Mouse (Mus musculus) G1E (cell line): ENCODE measurements around the gene Synj1. TPM values are rescaled to one million over a fixed set of nuclear protein-coding genes. Genes with fewer than 3 reads are reported as not detected.

Experiments
- ATAC-seq: 2 replicates; pipeline ENCODE4 v1.8.0; 2016; ENCODE audit warnings: mild to moderate bottlenecking; ENCODE audit not compliant: insufficient number of reproducible peaks, poor library complexity, low FRiP score, severe bottlenecking; ENCODE audit errors: extremely low read depth
- DNase-seq: peaks from one replicate; pipeline ENCODE4 v3.0.0; 2012; ENCODE audit warnings: low spot score
- H3K27me3 ChIP-seq: 2 replicates; pipeline ENCODE4 v1.6.1; 2012; ENCODE audit warnings: mild to moderate bottlenecking, low read length, inconsistent platforms; ENCODE audit not compliant: insufficient read depth
- H3K36me3 ChIP-seq: replicated peaks from 2 replicates; pipeline ENCODE3; 2012; ENCODE audit warnings: mild to moderate bottlenecking, inconsistent platforms
- H3K4me1 ChIP-seq: 2 replicates; pipeline ENCODE4 v1.6.1; 2012; ENCODE audit warnings: low read depth, low read length, inconsistent platforms, mixed read lengths; ENCODE audit not compliant: insufficient read depth
- H3K4me3 ChIP-seq: 2 replicates; pipeline ENCODE4 v1.5.1; 2012; ENCODE audit warnings: low read depth, mild to moderate bottlenecking, inconsistent platforms, low read length, moderate library complexity, mixed read lengths
- H3K9me3 ChIP-seq: replicated peaks from 2 replicates; pipeline ENCODE4 v1.6.1; 2012; ENCODE audit warnings: inconsistent platforms
- CTCF ChIP-seq: IDR thresholded peaks from 2 replicates; pipeline ENCODE4 v1.5.1; 2012; ENCODE audit warnings: low read depth, low read length, inconsistent platforms, mixed read lengths
- GATA1 ChIP-seq: IDR thresholded peaks from 2 replicates; pipeline ENCODE4 v1.6.1; 2012; ENCODE audit warnings: borderline replicate concordance, low read length, inconsistent platforms, mixed read lengths
- GATA2 ChIP-seq: IDR thresholded peaks from 2 replicates; pipeline ENCODE4 v1.6.1; 2012; ENCODE audit warnings: low read depth, low read length, inconsistent platforms, borderline replicate concordance
- POLR2AphosphoS5 ChIP-seq: IDR thresholded peaks from 2 replicates; pipeline ENCODE4 v1.6.1; 2012; ENCODE audit warnings: low read depth, low read length, inconsistent platforms; ENCODE audit not compliant: insufficient replicate concordance
- TAL1 ChIP-seq: conservative IDR thresholded peaks from 2 replicates; pipeline ENCODE4 v1.6.1; 2012; ENCODE audit warnings: low read depth, low read length, inconsistent platforms, mixed read lengths
- polyA plus RNA-seq: library from polyadenylated mRNA; stranded (reverse); fragments of >175 nt; gene quantifications from 2 replicates; pipeline ENCODE4 v1.2.3, GENCODE M21; 2012
- total RNA-seq, 2 experiments: library from RNA; stranded (forward) in 1 of 2; stranded (reverse) in 1 of 2; fragments of 200-1000 nt in 1 of 2; fragments of >200 nt in 1 of 2; fragmentation: Nextera tagmentation in 1 of 2; gene quantifications; 2 replicates each; pipeline ENCODE4 v1.2.3; 2014 to 2017

Synj1 gene
- total RNA-seq (2014; fragmentation: Nextera tagmentation) (109 and 118 TPM in 2 replicates), total RNA-seq (2017) (32.8 and 37.7 TPM in 2 replicates), polyA plus RNA-seq (59.5 and 64.8 TPM in 2 replicates)

- H3K9me3 ChIP-seq: no peaks in the 10 kb centered on the region
- peak within 1 kb of the TSS; percentile 96 for H3K4me3 ChIP-seq
- peaks cover 39% of the 10 kb centered on the region for H3K4me1 ChIP-seq
- no peaks in the 10 kb centered on the region for H3K27me3 ChIP-seq
- peaks cover 47% of the 10 kb centered on the region for H3K36me3 ChIP-seq
- DNase-seq (peak; percentile 79), ATAC-seq (peak; percentile 91)
- TF ChIP-seq TAL1 (no peak), CTCF (no peak), GATA1 (no peak), POLR2AphosphoS5 (no peak), GATA2 (no peak)
These were observed at the start of gene Synj1 for GRCm38 (mm10) chr16:91011021-91011683. Gene Synj1 (minus strand): TSS chr16:91011308.

GRCm38 (mm10) chr16:91057741-91058140 lies 46.6 kb upstream of the Synj1 start:
- H3K4me3 ChIP-seq: peak overlapping the region; percentile 21; the same call in 1 of the 2 replicates
- H3K9me3 ChIP-seq: no peaks in the 10 kb centered on the region
- no peaks in the 10 kb centered on the region for H3K27me3 ChIP-seq
- no peak for TF ChIP-seq CTCF
- peaks cover 84% of the 10 kb centered on the region for H3K4me1 ChIP-seq
- DNase-seq: no peak
- H3K36me3 ChIP-seq: no peaks in the 10 kb centered on the region
- ATAC-seq: no peak

DNA sequence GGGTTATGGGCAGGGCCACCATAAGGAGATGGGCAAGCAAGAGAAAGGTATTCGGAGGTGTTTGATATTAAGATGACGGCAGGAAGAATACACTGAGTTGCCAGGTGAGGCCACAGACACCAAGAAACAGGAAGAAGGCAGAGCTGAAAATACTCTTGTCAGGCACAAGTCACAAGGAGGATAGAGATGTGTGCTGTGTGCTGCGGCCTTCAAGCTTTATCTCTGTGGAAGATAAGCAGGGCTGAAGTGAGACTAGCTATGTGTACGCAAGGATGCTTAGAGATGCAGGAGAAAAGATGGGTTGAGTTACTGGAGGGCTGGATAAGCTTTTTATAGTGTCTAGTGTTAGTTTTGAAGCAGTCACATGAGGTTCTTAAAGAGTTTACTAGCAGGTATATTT lies 46.2 kb upstream of the Synj1 start:
- ATAC-seq (no peak), DNase-seq (no peak)
- no peaks in the 10 kb centered on the region for H3K36me3 ChIP-seq
- peak overlapping the region; percentile 62; the same call in 1 of the 2 replicates for H3K4me3 ChIP-seq
- no peaks in the 10 kb centered on the region for H3K27me3 ChIP-seq
- TF ChIP-seq POLR2AphosphoS5 (no peak), GATA1 (no peak), TAL1 (no peak), GATA2 (no peak), CTCF (no peak)
- peaks cover 80% of the 10 kb centered on the region for H3K4me1 ChIP-seq
- H3K9me3 ChIP-seq: no peaks in the 10 kb centered on the region

DNA sequence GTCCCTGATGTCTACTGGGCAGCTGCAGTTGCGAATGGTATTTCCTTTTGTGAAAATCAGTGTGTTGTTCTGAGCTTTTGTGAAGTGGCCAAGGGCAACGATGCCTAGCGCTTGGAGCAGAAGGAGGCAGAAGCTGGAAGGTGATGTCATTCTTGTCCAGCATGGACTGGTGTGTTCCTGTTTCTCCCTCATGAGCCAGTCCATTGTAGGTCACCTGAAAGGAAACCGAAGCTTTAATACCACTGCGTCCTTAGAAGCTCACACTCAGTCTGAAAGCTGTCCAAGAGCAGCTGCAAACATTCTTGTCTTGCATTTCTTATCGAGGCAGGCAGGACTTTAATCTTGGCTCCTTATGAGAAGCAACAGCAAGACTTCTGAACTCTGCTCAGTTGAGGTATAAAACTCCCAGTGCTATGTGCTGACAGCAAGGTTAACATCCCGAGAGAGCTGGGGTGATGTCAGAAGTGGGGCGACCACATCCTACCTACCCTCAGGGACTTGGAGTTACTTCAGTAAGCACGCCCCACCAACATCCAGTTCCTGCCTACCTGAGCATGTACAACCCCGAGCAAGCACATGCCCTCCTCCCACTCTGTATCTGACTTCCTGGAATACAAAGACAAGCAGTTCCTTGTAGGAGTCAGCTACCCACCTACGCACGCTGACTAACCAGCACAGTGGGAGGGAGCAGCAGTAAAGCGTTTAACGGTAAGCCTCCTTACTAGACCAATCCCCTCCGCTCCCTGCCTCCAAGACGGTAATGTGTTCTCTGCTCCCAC lies 45.1 kb upstream of the Synj1 start:
- Histone ChIP-seq H3K36me3 (peaks cover 3% of the 10 kb centered on the region), H3K9me3 (no peaks in the 10 kb centered on the region), H3K4me3 (peak overlapping the region; percentile 62), H3K4me1 (peaks cover 76% of the 10 kb centered on the region), H3K27me3 (no peaks in the 10 kb centered on the region)
- ATAC-seq: peak; percentile 95
- TF ChIP-seq POLR2AphosphoS5 (no peak), CTCF (no peak), GATA1 (no peak), TAL1 (no peak; the same call in 1 of the 2 replicates), GATA2 (no peak)
- peak; percentile 73 for DNase-seq

GRCm38 (mm10) chr16:91055150-91055549 lies 44.0 kb upstream of the Synj1 start:
- no peaks in the 10 kb centered on the region for H3K27me3 ChIP-seq
- DNase-seq (no peak), ATAC-seq (no peak)
- peaks cover 3% of the 10 kb centered on the region for H3K36me3 ChIP-seq
- peak overlapping the region; percentile 28; the same call in 1 of the 2 replicates for H3K4me3 ChIP-seq
- TF ChIP-seq GATA1 (no peak), POLR2AphosphoS5 (no peak), CTCF (no peak), TAL1 (no peak), GATA2 (no peak)
- peaks cover 73% of the 10 kb centered on the region for H3K4me1 ChIP-seq
- H3K9me3 ChIP-seq: no peaks in the 10 kb centered on the region

- DNase-seq: no peak
- no peaks in the 10 kb centered on the region for H3K27me3 ChIP-seq
These were observed 42.5 kb upstream of the Synj1 start for GRCm38 (mm10) chr16:91053599-91053998.

More at GRCm38 (mm10) chr16:91053599-91053998, 42.5 kb upstream of the Synj1 start:
- H3K36me3 ChIP-seq: peaks cover 6% of the 10 kb centered on the region
- ATAC-seq: no peak
- no peaks in the 10 kb centered on the region for H3K9me3 ChIP-seq
- H3K4me3 ChIP-seq: no peak overlapping the region
- peaks cover 67% of the 10 kb centered on the region for H3K4me1 ChIP-seq
- TF ChIP-seq GATA2 (no peak), TAL1 (no peak), GATA1 (no peak), POLR2AphosphoS5 (no peak), CTCF (no peak)
